Mouse (Mus musculus) stomach, postnatal 0 days (tissue): ENCODE data around the gene Dbn1.

Experiments used
- CTCF ChIP-seq: IDR thresholded peaks from 2 replicates; pipeline ENCODE4 v1.5.1; 2016; ENCODE audit warnings: antibody characterized with exemption, low read depth, mild to moderate bottlenecking, moderate library complexity
- EP300 ChIP-seq: optimal IDR thresholded peaks from 2 replicates; pipeline ENCODE3; 2016; ENCODE audit warnings: antibody characterized with exemption

GRCm38 (mm10) chr13:55513828-55514227, 25.9 kb upstream of the Dbn1 start:
- no peak for TF ChIP-seq CTCF
- TF ChIP-seq EP300: no peak
